Mouse (Mus musculus) lung, postnatal 14 days (tissue): Measurements from ENCODE around the gene Lrrc8e.
A peak's percentile ranks its signal among the peaks of the same experiment; 100 is the strongest.
"Not testable (repeated sequence)": the region's sequence is repeated elsewhere in the genome, so short reads cannot be mapped to it uniquely, and the experiment has no call there.

Source experiments
- DNase-seq: peaks from one replicate; pipeline ENCODE4 v3.0.0; 2021

Lrrc8e gene

DNA sequence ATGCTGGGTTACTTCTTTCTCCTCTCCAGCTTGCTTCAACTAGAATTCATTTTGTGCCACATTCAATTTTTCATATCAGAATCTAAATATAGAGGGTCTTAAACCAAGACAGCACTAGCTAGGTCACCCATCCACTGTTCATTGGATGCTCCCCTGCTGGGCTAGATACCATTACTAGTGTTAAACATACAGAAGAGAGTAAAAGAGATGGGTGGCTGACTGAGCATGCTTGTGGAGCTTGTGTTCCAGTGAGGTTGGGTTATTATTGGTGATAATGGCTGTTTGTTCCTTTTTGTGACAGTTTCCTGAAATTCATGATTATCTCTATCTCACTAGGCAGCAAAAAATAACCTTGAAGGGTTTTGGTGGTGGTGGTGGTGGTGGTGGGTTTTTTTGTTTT is 4.6 kb upstream of the Lrrc8e start:
- DNase-seq = no peak

DNA sequence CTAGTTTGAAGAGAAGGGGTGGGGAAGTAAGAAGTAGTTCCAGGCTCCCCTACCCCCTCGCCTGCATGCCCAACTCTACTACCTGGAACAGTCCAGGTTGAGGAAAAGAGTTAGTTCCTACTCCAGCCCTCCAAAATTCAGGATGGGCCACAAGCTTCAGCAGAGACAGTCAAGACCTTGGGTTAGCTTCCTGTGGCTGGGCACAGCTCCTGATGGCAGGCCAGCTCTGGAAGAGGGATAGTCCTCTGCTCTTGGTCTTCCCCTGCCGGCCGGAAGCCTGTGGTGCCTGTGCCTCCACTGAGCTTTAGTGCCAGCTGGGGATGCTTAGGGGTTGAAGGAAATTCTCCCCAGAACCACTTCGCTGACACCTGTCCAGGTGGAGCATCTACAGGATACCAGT is 304 bp upstream of the Lrrc8e start:
- no peak for DNase-seq

DNA sequence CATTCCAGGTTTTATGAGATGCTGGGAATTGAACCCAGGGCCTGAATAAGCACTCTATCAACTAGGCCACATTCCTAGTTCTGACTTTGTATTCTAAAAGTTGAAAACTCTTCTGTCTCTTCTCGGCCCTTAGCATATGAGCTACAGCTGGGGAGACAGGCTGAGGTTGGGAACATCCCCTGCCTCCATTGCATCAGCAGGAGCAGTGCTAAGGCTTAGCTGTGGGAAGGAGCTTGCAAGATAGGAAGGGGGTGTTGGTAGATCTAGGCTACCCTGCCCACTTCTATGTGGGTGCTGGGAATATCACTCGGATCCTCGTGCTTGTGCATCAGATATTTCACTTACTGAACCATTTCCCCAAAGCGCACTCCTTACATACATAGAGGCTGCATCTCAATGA is 1.3 kb downstream of the Lrrc8e start:
- DNase-seq = no peak

DNA sequence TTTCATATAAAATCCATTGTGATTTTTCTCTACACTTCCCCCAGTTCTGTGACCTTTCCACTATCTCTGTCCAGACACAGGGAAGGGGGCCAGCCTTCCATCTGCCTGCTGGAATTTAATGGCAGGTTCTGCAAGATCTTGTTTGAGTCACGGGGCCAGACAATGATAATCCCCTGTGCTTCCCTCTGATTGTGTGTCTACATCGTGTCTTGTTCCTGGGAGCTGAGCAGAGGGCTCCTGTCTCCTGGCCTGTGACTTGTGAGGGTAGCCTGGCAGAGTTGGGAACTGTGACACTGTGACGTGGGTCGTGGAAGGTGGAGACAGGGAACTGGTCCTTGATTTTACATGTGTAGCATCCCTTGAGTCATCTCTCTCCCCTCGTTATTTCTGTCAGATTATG is 3.2 kb downstream of the Lrrc8e start:
- DNase-seq = no peak

DNA sequence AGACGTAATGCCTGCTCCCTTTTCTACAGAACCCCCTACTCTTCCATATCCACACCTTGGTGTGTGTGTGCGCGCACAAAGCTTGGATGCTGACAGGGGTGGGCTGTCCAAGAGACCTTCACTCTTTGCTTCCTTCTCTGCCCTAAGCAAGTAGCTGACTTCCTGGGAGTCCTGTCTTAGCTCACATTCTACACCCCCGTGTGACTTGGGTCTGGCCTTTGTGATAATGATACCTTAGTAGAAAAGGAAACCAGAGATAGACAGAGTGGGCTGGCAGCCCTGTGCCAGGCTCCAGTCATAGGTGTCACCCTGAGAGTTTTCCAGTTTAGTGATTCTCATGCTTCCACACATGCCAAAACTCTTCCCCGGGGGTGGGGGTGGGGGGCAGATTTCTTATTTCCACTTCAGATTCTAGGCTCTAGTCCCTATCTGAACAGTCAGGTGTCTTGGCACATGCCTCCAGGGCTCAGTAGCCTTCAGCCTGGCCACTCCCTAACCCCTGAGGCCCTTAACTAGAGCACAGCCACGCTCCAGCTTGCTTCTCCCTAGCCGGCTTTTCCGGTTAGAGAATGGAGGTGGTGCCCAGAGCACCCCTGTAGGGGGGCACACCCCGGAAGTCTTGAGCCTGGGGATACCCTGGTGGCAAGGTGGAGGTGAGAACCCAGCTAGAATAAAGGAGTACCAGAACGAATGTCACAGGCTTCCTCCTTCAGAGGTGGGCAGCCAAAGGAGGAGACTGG is 4.2 kb downstream of the Lrrc8e start:
- DNase-seq = peak; percentile 22

DNA sequence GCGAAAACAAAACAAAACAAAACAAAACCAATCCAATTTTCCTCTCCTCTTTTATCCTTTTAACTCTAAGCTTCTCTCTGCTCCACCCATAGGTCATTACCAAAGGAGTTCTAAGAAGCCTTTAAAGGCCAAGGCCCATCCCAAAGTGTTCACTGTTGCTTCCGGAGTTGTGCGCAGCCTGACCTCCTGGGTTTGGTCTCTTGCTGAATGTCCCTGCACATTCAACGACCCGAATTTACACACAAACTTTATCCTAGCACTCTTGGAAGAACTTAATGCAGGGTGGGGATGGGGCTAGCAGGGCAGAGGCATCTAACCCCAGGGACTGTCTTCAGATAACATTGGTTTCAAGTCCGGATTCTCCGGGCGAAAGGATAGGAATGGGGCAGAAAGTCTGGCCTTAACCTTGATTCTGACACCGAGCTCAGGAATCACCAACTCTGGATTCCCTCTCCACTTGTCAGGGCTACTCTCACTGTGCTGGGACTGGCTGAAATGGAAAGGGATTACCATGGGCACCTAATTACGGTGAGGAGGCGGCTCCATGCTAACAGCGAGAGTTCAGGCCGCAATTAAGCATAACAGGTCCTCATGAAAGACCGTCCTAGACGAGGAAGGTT is 11.3 kb downstream of the Lrrc8e start:
- DNase-seq = peak; percentile 25

DNA sequence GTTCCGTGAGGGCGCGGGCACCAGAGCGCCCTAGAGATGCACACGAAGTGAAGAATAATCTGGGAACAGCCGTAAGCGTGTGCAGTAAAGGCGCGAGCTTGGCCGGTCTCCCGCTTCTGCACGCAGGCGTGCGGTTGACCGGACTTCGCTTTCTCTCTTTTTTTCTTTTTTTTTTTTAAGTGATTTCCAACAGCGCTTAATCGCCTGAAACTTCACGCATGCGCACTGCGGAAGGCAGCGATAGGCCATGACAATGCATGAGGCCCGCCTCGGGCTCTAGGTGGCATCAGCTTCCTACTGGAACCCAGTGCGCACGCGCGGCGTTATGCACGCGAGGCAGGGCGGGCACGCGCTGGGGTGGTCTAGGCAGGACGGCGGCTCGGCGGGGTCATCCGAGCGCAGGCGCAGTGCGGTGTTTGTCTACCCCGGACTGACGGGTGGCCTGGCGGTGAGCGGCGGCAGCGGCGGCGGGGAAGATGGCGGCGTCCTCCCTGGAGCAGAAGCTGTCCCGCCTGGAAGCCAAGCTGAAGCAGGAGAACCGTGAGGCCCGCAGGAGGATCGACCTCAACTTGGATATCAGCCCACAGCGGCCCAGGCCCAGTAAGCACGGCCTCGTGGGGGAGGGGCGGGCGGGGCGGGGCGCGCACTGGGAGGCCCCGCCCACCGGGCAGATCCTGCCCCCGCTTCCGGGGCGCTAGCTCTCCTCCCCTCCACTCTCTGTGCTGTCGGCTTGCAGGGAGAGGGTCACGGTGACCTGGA is 12.0 kb downstream of the Lrrc8e start, which contains the start of the genes Map2k7 and Gm49320:
Map2k7 (plus strand) TSS at position 307 of the 759 bp plus-strand sequence.
Gm49320 (plus strand) TSS at position 432 of the 759 bp plus-strand sequence.
- peak; percentile 100 for DNase-seq

DNA sequence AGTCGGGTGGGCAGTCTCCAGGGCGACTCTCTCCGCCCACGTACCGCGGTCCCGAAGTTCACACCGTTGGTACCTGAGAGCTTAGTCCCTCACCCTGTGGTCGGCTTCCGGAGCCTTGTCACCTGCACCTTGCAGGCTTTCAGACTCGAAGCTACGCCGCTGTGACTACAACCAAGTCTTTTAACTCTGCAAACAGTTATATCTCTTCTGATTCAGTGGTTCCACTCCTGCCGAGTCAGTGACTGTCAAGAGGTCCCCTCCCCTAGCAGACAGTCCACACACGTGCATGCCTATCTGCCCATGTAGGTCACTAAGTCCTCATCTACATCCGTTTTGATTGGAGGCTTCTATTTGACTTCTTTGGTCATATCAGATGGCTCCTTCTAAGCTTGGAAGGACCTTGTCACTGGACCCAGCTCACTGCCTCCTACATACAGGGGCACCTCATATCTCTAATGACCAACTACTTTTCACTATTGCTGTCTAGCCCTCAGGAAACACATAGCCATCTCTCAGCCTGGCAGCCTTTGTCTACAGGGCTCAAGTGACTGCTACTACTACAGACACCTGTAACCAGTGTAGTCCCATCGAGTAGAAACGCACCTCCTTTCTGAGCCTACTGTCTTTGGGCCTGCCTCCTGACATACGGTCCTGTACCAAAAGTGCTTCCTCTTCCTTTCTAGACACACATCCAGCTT is 12.7 kb downstream of the Lrrc8e start:
- DNase-seq = no peak

DNA sequence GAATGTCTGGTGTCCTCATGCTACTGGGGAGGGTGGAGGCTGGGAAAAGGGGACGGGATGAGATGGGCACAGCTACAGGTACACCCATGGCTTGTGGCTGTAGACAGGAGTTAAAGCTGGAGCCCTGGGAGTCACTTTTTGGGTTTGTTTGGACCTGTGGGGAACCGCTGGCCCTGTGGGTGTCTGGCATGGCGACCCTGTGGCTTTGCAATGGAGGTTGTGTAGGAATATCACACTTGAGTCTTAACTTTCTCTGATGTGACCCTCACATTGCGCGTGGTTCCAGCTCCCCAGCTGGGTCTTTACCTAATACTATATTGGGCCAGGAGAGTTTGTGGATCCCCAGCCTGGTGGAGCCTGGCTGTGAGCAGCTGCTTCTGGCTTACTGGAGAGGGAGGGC is 18.4 kb downstream of the Lrrc8e start:
- no peak for DNase-seq

DNA sequence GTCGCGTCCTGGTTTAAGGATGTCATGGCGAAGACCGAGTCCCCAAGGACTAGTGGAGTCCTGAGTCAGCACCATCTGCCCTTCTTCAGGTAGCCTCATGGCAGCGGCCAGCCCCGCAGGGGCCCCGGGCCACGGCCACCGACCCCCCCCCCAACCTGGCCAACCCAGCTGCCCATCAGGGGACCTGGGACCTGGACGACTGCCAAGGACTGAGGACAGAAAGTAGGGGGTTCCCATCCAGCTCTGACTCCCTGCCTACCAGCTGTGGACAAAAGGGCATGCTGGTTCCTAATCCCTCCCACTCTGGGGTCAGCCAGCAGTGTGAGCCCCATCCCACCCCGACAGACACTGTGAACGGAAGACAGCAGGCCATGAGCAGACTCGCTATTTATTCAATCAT is 19.1 kb downstream of the Lrrc8e start:
- DNase-seq = no peak

DNA sequence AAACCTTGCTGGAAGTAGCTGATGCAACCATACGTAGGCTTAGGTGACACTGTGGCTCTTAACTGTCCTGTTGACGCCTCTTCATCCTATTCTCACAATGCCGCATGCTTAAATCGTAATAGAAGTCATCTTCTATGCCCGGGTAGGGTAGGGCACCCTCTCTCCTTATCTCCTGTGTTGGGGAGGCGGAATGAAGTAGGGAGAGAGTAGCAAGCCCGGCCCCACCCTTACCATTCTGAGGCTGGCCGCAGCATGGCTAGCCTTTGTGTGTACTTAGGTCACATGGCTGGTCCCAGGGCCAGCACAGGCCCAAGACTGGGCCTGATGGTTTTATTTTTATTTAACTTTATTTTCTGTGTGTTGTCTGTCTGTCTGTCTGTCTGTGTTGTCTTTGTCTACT is 20.6 kb downstream of the Lrrc8e start:
- no peak for DNase-seq

DNA sequence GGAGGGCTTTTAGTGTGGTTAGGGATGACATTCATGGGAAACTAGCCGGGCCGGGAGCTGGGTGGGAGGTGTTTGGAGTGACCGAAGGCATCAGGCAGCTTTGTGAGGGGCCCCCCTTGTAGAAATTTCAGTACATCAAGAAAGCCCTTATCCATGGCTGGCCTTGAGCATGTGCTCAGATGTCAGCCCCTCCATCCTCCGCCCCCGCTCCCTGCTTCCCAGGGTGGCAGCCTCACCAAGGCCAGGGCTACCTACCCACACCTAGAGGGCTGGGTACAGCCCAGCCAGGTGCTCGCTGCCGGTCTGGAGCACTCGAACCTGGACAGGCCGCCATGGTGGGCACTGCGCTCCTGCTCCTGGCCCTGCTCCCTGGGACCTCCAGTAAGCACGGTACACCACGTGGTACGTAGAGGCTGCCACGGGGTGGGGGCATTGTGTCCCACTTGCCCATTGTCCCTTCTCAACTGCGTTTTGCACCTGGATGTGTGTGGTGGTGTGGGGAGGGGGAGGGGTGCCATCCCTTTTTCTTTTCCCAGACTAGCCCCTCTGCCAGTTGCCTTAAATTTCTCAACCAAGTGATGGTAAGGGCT is 21.4 kb downstream of the Lrrc8e start, which contains the start of gene Tgfbr3l:
Tgfbr3l (plus strand) TSS at position 264 of the 590 bp plus-strand sequence.
- no peak for DNase-seq

DNA sequence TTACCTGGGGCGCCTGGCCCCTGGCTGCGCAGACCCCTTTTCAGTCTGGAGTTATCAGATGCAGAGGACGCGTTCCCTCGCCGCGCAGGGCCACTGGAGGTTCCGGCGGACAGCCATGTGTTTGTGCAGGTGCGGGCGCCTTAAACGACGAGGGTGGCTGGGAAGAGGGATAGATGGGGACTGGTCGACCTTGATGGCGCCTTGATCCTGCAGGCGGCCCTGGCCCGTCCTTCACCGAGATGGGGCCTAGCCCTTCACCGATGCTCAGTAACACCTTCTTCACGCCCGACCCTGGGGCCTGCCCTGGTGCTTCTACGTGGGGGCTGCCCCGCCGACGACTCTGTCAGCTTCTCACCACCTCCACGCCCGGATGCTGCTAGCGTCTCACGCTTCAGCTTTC is 22.6 kb downstream of the Lrrc8e start:
- no peak for DNase-seq

DNA sequence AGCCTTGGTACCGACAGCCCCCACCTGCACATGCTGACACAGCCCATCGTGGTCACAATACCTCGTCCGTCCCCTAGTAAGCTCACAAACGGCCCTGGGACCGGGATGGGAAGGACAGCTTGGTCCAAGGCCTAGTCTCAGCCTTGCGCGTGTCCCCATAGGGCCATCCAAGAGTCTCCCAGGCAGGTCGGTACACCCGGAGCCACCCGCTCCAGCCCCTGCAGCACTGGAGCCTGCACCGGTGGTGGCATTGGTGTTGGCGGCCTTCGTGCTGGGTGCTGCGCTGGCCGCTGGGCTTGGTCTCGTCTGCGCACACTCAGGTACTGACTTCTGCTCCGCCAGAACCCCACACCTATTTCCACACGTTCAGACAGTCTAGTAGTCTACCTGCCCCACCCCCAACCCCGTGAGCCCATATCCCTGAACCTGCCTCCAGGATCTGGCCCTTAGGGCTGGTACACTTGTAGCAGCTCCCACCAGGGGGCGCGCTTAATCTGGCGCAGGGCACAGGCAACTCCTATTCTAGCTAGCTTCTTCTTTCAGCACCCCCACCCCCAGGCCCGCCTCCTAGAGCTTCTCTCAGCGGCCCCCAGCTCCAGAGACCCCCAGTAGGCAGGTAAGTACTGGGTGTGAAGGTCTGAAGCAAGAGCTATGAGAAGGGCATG is 23.8 kb downstream of the Lrrc8e start:
- peak; percentile 89 for DNase-seq

DNA sequence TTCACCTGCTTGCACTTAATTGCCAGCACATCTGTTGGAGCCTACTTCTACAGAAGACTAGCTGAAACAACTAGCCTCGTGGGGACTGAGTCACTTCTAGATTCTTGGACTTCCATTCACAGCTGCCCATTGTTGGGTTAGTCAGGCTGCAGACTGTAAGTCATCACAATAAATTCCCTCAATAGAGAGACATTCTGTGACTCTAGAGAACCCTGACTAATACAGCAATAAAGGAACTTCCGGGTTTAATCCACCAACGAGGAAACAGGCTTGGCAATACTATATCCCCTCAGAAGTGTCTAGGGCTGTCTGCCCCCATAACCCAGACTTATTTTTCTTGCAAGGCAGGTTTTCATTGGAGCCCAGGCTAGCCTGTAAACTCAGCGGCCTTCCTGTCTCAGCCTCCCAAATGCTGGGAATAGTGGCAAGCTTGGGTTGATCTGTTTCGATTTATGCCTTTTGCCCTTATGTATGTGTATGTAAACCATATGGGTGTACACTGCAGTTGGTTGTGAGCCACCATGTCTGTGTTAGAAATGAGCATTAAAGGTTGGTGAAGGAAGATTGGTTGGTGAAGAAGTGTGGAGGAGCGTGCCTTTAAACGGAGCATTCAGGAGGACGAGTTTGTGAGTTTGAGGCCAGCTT is 25.6 kb downstream of the Lrrc8e start:
- DNase-seq = no peak

DNA sequence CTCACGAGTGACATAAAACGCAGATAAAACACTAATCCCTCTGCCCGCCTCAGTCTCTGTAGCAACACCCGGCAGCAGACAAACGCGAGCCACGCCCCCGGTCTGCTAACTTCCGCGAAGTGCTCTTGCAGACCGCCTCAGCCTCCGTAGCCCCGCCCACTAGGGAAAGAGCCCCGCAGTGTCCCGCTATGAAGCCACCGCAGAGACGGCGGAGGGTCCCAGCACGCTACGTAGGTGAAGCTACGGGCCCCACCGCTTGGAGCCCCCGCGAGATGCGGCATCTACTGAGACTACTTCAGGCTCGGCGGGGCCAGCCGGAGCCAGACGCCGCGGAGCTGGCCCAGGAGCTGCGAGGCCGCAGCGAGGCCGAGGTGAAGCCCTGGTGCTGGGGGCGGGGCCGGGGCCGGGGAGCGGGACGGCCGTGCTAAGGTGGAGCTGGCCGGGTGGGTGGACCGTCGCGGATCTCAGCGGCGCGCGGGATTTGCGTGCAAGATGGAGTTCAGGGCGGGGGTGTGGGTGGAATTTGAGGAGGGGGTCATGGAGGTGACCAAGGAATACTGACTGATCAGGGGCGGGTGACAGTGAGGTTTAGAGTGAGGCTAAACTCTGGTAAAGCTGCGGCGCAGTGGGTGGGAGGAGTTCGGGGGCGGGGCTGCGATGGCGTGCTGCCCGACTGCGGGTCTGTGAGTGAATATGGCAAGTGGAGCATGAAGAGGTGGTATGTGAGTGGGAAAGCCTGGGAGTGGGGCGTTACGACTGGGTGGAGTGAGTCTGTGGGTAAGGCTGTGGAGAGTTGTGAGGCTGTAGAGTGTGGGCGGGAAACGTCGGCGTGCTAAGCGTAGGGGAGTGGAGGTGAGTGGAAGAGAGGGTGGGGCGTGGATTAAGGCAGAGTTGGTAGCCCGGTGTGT is 26.6 kb downstream of the Lrrc8e start, which contains the start of gene Snapc2:
Snapc2 (plus strand) TSS at position 147 of the 908 bp plus-strand sequence.
- DNase-seq = peak; percentile 97

DNA sequence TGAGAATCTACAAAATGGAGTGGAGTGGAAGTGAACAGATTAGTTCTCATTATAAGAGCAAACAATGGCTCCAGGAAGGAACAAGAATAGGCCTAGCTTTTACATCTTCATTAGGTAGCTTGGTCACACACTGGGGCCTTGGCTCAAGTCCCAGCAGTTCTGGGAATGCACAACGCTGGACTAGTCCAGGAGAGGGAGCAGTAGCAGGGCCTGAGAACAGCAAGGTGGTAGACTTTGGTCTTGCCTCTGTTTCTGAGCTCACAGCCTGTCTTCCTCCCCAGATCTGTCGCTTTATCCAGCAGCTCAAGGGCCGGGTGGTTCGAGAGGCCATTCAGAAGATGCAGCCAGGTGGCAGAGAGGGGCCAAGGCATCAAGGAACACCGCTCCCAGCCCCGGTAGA is 27.4 kb downstream of the Lrrc8e start:
- DNase-seq = peak; percentile 33

DNA sequence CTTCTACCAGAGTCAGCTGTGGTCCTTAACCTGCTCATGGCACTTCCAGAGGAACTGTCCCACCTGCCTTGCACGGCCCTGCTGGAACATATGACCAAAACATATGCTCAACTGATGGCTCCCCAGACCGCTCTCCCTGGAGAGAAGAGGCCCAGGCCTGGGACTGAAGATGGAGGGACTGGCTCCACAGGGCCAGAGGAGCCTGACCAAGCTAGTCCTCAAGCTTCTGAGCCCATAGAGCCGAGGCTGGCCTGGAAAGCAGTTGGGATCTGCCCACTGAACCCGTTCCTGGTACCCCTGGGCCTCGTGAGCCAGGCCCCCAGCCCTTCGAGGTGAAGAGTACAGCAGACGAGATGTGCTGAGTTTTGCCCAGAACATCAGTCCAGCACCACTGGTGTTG is 28.8 kb downstream of the Lrrc8e start:
- DNase-seq = not testable (repeated sequence)

DNA sequence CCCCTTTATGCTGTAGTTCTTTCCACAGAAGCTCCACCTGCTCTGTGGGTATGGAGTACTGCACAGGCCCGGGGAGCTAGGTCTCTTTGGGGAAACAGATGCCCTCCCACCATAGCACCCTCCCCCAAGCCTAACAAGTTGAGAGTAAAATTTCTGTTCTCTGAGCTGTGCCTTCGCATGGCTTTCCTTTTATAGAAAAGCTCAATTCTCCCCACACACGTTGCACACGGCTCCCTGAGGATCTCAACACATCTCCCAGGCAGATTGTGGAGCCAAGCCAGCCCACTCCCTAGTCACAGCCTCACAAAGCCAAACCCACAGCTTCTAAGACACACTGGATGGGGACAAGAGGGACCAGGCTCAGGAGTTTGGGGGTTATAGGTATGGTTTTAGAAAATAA is 30.3 kb downstream of the Lrrc8e start:
- no peak for DNase-seq

DNA sequence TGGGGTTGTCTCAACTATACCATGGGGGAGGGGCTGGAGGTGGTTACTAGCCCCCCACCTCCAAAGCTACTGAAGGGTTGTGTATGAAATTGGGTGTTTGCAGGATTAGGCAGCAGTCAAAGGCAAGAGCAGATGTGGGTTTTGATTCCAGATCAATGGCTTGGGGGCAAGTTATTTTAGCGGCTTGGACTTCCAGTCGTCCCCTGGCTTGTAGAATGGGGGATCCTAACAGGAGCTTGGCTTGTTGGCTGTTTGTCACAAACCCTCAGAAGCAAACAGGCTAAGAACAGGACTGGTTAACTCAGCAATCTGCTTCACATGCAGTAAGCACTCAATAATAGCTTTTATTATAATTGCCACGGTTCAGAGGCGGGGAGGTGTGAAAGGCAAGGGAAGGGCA is 30.7 kb downstream of the Lrrc8e start:
- no peak for DNase-seq
